Mouse (Mus musculus) R1 (cell line): ENCODE measurements around the gene Uckl1.

Experiments used
- DNase-seq: peaks from one replicate; pipeline ENCODE4 v3.0.0-alpha.2; 2018; ENCODE audit warnings: low read depth, low spot score

The Uckl1 gene

DNA sequence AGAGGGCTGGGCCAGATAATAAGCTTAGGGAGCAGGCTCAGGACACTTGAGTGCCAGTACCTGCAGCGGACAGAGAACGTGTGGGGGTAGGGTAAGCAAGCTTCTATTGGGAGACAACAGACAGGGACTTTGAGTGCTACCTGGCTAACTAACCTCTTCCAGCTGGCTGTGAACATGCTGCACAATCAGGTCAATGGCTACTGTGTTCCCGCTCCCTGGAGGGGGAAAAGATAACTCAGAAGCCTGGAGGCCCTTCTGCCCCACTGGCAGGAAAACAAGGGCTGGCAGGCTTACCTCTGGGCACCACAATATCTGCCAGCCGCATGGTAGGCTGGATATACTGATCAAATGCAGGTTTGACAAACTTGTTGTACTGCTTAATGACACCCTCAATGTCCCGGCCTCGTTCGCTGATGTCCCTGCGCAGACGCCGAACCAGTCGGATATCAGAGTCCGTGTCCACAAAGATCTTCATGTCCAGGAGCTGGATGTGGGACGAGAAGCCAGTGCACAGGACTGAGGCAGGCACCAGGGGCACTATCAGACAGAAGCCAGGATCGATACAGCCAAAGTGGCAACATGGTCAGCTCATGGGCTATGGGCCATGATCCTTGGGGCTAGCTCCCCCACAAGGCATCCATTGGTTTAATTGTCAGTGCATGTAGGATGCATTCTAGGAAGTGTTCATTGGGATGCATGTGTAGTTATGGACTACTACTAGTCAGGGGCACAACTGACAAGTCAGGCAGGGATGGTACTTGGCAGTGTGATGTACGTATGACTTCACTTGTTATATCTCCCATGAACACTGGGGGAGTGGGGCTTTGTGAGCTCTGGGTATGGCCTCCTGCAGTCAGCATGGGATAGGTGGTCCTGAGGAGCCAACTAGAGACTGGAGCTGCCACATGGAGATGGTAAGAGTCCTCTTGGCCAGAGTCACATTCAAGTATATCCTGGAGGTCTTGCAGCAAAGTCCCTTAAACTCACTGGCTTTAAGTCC, 11.5 kb downstream of the Uckl1 start:
- DNase-seq: no peak

DNA sequence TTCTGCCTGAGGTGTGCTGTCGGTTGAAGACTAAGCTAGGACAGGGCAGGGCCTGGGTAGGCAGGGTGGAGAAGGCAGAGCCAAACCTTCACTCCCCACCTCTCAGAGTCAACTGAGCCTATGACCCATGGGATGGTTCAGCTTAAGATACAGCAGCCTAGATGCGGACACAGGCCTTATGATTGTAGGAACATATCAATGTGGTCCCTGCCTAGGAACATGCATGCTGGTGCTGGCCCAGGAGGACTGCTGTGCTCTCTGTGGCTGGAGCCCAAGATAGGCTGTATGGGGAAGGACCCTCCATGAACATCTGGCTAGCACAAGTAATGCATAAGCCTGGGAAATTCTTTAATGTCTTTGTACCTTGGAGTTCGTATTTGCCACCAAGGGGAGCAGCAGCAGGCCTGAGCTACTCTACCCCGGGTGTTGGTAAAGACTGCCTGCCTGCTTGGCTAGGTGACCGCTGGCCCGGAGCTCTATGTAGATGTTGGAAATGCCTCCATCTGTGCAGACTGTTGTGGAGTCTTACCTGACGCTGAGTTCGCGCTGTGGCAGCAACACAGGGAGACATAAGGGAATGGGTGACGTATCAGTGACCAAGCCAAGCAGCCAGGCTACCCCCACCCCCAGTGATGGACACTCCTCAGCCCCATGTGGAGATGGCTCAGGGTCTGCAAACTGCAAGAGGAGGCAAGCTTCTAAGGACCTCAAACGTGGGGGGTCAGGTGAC, 12.6 kb downstream of the Uckl1 start:
- no peak for DNase-seq

DNA sequence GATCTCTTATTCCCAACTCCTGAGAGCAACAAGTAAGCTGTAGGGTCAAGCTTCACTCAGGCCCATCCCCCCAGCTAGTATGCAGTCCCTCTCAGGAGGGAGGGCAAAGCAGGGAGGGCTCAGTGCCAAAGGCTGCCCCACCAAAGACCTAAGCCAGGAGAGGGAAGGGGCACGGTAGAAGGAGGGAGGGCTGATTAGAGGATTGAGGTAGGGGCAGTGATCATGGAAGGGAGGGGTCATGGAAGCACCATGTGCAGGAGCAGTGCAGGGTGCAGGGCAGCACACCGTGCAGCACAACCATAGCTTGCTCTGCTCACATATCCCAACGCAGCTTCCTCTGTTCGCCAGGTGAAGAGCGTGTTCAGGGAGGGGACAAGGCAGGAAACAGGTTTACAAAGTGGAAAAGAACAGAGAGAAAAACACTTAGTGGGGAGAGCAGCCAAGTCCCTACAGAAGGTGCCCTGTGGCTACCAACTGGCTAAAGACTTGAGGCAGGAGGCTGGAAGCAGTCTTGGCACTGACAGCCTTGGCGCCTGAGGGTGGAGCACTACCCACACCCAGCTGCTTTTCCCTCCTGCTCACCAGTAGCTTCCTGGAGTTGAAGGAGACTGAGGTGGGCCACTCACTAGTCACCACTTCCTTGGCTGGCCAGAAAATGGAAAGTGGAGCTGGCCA, 13.6 kb downstream of the Uckl1 start:
- DNase-seq: no peak

DNA sequence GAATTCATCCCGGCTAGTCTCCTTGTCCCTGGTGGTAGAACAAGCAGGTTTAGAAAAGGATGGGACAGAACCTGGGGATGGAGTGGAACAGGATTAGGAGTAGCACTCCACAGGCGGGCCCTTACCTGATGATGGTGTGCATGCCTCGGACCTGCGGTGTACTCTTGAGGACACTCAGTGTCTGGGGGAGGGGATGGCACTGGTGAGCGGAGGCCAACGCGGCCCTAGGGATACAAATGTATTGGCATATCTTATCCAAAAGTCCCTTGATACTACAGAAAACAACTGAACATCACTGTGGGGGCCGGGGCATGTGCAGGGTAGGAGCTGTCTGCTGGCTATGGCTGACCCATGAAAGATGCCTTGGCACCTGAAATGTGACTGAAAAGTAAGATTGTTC, 14.3 kb downstream of the Uckl1 start:
- no peak for DNase-seq

DNA sequence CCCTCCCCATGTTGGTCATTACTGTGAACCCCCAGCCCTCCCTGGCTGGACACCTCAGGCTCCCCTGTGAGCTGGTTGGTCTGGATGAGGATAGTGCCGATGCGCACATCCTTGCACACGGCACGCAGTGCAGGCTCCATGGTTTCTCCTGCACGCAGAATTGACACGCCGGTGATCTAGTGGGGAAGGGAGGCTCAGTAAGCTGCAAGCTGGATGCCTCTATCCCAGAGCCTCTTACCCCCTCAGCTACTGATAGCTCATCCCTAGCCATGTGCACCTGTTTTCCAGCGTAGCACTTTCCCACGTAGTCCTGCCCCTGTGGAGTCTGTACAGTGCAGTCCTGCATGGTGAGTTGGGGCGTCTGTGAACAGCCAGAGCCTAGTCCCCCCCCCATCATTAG, 14.8 kb downstream of the Uckl1 start:
- no peak for DNase-seq

DNA sequence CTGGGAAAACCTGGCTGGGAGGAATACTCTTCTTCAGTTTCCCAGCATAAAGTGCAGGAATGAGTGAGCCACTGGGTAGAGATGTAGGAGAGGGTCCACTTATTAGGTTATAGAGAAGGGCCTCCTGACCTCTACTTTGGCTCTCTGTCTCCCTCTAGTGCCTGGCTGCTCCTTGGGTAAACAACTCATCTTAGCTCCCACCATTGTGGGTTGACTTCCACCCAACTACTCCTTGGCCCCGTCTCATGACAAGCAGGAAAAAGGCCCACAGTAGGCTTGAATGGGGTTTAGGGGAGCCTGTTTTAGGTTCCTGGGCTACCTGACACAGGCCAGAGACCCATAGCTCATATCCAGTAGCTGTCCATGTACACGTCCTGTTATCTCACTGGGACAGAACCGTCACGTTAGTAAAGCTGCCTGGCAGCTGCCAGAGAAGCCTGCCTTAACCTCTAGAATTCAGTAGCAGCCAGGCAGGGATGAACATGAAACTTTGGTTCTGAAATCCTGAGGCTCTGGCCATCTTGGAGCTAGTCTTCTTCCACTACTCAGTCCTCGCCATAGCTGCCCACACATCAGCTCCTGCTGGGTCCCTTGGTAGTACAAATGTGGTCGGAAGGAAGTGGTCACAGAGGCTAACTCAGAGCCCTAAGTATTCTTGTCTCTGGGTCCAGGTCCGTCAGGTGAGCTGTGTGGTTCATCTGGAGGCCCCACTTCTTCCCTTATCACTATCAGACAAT, 16.3 kb downstream of the Uckl1 start:
- peak; percentile 53 for DNase-seq

DNA sequence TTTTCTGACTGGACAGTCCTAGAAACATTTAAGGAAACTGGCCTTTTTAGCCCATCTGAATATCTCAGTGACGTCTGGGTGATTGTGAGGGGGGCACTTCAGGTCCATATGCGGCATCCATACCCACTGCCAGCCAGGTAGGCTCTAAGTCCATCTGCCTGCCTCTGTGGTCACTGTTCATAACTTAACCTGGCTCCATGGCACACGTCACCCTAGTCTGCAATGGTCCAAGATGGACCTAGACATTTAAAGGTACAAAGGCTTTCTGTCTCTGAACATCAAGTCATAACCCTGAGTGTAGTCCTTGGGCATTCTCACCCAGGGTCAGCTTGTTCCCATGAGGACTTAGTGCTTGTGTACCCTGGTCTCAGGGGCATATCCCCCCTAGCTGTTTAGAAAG, 17.4 kb downstream of the Uckl1 start:
- DNase-seq: no peak

DNA sequence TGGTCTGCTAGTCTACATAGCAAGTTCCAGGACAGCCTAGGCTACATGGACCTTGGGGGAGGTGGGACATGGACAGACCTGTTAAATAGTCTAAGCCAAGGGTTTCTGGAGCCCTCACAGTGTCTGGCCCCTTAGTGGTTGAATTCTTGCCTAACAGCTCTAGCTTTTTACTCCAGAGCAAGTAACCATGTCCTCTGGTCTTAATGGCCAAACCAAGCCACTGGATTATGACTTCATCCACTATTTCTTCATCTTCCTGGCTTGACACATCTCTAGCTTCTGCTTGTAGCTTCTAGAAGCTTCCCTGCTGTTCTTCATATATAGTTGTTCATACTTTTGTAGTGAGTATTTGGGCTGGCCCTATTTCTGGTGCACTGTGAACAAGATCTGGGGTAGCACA, 30.9 kb downstream of the Uckl1 start:
- DNase-seq: no peak

DNA sequence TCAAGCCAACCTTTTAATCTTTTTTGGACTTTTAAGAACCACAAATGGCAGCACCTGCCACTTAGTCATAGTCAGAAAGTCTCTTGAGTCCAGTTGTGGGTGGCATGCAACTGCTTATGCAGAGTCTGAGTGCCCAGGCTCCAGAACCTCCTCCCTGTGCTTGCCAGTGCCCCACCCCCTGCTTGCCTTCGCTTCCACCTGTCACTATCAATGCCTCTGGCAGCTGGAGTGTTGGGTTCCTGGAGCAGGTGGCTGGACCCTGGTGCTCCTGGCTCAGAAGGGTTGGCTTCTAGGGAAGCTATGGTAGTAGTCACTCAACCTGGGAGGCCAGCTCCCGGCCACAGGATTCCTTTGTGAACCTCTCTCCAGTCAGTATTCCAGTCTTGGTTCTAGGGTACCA, 34.5 kb downstream of the Uckl1 start:
- DNase-seq: no peak

DNA sequence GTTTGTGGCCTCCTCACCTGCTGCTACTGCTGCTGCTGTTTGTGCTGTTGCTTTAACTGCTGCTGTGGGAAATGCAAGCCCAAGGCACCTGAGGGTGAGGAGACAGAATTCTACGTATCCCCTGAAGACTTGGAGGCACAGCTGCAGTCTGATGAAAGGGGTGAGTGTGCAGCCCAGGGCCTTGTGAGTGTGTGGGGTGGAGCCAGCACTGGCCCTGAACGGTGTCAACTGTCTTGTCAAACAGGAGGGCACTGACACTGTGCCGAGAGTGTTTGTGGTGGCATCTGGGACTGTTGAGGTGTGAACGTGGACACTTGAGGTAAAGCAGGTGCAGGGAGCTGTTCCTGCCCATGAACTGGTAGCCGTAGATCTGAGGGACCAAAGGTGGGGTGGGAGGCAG, 36.0 kb downstream of the Uckl1 start:
- no peak for DNase-seq

DNA sequence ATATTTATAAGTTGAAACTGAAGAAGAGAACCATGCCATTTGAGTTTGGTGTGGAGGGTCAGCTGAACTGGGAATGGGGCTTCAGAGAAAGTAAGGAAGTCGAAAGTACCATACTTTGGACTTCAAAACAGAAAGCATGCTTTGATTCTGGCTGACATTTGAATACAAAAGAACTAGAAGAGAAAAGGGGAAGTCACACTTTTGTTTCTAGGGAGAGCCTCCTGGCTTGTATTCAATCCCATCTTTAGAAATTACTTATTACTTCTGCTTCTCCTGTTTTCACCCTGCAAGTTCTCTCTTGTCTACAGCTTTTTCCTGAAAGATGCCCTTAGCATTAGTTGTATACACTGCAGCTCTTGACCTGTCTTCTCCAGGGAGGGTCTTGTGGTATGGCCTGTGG, 36.5 kb downstream of the Uckl1 start:
- DNase-seq: no peak

DNA sequence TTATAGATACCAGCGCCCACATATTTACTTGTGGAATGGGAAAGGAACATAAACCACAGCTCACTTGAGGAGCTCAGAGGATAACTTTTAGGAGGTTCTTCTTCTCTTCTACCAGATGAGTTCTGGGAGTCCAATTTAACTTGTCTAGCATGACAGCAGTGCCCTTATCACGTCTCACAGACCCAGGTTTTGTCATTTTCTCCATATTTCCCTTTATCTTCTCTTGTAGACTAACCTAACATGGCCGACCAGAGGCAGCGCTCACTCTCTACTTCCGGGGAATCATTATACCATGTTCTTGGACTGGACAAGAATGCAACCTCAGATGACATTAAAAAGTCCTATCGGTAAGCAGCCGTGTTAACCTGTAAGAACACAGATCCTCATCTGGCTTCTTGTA, 38.5 kb downstream of the Uckl1 start:
- DNase-seq: no peak

DNA sequence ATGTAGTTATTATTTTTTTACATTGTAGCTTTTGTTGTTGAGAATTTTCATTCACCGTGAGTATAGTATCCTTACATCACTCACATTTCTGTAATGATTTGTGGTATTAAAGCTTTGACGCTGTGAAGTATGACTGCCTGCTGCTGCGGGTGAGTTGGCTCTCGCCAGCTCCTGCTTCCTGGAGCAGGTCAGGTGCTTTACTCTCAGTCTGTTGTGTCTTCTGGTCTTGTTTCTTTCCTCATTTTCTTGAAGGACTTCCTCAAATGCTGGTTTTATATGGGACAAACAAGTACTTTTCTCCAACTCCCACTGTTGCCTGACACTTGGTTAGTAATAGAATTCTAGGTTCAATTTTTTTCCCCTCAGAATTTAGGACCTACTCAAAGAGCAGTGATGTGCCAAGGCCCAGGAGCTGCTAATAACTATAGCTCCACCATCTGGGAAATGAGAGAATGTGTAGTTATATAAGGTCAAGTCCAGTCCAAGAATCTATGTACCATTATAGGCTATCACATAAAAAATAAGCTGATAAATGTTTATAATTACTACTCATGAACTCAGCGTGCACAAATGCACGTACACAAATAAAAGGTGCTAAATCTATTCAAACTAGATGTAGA, 42.8 kb downstream of the Uckl1 start:
- no peak for DNase-seq

DNA sequence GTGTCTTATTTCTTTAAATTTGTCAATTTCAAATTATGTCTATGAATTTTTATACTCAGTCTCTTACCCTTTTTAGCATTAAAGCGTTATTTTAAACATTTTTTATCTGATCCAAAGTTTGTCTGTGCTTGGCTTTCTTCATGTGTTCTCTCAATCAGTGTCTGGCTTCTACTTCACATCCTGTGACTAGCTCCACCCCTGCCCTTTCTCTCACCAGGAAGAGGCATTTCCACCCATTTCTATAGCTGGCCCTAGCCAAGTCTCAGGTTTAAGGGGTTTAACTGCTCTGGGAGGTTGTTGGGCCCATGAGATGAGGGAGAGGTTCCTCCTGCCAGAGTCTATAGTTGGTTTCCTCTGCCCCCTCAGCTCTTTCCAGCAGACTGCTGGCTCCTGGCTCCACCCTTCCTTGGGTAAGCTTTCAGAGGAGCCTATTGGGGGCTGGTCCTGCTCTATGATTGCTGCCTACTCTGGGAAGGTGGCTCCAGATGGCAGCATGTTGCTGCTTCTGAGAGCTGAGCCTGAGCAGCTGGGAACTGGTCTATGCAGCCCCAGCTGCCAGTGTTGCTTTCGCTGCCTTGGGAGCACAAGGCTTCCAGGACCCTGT, 47.1 kb downstream of the Uckl1 start:
- peak; percentile 39 for DNase-seq

DNA sequence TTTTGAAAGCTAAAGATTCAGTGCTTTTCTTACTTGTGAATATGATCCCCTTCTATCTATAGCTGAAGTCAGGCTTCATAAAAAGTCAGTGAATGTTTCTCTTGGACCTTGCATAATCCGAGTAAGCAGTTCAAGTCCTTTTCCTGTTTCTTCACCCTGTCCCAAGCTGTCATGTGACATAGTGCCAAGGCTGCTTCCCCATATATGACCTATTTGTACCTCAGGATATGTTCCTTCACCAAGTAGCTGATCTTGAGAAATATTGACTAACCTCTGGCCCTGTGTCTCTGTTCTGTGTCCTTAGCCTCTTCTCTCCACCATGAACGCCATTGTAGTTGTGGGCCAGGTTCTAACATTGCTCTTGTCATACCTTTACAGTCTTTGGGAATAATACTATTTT, 48.3 kb downstream of the Uckl1 start:
- no peak for DNase-seq

DNA sequence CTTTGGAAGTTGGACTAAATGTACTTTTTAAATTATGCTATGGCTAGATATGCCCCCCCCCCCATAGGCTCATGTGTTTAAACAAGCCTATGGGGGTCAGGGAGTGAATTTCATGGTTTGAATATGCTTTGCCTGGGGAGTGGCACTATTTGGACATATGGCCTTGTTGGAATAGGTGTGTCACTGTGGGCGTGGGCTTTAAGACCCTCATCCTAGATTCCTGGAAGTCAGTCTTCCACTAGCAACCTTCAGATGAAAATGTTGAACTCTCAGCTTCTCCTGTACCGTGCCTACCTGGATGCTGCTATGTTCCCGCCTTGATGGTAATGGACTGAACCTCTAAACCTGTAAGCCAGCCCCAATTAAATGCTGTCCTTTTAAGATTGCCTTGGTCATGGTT, 52.1 kb downstream of the Uckl1 start:
- DNase-seq: no peak

DNA sequence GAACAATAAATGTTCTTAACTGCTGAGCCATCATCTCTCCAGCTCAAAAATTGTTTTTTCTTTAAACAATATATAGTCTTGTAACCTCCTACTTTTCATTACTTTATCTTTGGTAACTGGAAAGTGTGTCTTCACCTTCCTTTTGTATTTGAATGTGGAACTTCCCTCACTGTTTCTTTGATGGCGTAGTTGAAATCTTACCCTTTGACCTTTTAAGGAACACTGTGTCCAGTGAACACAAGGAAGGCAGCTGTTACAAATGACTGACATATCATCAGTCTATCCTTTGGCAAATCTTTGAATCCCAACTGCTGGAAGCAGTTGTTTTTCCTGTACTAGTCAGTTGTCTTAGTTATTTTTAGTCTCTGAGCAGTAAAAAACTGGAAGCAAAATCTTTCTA, 55.6 kb downstream of the Uckl1 start:
- no peak for DNase-seq

DNA sequence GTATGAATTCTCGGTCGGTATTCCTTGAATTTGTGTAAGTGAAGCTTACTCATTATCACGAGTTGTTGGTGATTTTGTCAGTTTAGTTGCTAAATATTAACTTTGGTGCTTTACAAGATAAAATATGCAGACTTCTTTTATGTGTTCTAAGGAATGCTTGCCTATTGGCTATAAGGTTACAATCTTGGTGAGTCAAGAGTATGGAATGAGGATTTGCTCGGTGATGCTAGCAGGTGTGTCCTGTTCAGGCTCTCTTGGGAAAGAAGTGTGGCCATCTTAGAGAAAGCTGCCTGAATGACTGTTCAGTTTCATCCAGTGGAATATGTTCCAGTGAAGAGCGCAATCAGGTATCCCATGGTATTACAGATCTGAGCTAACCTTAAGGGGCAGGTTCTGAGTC, 59.2 kb downstream of the Uckl1 start:
- DNase-seq: peak; percentile 16

DNA sequence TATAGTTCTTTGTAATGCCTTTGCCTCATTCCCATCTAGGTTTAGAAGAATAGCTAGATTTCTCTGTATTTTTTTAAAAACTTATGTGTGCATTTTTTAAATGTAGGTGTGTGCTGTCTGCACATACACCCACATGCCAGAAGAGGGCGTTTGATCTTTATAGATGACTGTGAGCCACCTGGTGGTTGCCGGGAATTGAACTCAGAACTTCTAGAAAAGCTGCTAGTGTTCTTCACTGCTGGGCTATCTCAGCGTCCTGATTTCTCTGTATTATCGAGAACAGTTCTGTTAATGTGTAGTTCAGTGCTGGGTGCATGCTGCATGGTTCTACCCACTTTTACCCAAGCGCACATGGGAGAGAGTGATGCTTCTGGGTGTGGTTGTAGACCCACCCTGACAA, 61.9 kb downstream of the Uckl1 start:
- peak; percentile 75 for DNase-seq

DNA sequence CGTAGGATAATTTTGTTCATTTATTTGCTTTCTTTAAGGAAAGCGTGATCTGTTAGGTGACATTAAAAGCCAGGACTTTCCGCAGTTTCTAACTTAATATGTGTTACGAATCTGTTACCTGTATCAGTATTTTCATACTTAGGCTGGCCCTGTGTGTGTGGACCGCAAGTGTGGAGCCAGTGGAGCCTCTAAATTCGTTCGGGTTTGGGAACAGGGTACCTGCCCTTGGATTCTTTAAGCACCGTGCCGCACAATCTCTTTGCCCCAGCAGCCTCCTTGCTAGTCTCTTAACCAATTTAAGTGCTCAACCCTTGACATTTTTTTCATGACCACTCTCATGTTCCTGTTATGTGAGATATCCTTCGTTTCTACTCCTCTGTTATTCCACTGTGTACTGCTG, 63.2 kb downstream of the Uckl1 start:
- DNase-seq: no peak

DNA sequence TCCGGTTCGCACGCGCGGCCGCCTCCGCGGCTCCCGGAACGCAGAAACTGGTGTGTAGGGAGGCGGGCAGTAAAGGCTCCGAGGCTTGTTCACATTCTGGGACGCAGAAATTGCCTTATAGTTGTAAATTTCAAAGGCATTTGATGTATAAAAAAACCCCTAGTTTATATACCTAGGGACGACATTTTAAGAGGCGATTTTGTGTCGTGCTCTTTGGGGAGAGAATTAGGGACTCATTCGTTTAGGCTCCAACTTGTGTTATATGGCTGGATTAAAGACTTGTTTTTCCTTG, 63.8 kb downstream of the Uckl1 start:
- DNase-seq: no peak
